Mouse (Mus musculus): ENCODE measurements at regions not wholly inside any gene's neighbourhood (a gene's known extent, or its start where the extent isn't known, plus 50 kb on each side); places are given as distances from the start of the nearest gene placed in this dataset.

DNA sequence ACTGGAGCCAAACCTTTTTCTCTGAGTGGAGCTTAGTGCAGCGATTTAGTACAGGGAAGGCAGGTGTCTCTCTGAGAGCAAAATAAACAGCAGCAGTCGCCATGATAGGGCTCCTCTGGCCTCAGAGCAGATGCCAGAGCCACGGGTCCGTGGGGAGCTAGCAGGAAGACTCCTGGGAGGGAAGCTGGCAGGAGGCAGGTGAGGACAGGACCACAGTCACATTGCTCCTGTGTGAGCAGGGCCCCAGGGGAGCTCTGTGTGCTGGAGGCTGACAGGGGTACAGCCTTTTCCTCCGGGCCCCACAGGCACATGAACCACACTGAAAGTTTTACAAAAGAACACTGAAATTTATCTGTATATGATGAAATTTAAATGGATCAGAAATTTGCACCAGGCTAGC, 159.3 kb downstream of the Zfp706 start:
- H3K27ac ChIP-seq (replicated peaks): no peak overlapping the region
- H3K27me3 ChIP-seq (ENCODE audit: control insufficient read depth, insufficient read depth, low read length): no peaks in the 10 kb centered on the region
- ATAC-seq (ENCODE audit: low FRiP score, low TSS enrichment) (no peak), DNase-seq (ENCODE audit: low spot score) (no peak)
- H3K4me2 ChIP-seq (replicated peaks; ENCODE audit: low read depth): no peak overlapping the region
- no peak overlapping the region for H3K9ac ChIP-seq (ENCODE audit: low read length)
- whole genome bisulfite sequencing: 36% methylated on average over 5 of the region's 5 CpGs
- 0 out of 2 replicates have a peak, but pooled peaks cover 2% of the 10 kb centered on the region for H3K4me1 ChIP-seq (replicated peaks; ENCODE audit: control insufficient read depth, insufficient read depth)
- TF ChIP-seq CTCF (IDR thresholded peaks at IDR 0.05; ENCODE audit: low read depth) (no peak), EP300 (optimal IDR thresholded peaks at IDR 0.05) (no peak)
- no peaks in the 10 kb centered on the region for H3K9me3 ChIP-seq (ENCODE audit: control insufficient read depth, low read length)
- H3K36me3 ChIP-seq (ENCODE audit: control insufficient read depth, insufficient read depth, low read length): no peaks in the 10 kb centered on the region
- no peak overlapping the region for H3K4me3 ChIP-seq (ENCODE audit: low read depth, low read length)

DNA sequence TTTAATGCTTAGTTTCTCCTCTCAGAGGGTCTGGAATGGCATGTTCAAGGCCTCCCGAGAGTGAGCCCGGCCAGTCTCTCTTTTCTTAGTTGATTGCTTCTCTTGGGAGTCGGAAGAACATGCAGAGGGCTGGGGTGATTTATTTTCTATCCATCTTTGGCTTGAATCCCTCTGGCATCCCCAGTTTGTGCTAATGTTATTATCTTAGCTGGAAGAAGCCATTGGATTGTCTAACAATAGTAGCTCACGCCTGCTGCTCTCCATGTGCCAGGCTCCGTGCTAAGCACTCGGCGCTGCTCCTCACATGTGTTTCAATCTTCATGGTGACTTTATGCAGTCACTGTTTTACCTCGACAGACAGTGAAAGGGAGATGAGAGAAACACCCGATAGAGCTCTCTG, 160.8 kb downstream of the Zfp706 start:
- H3K36me3 ChIP-seq (ENCODE audit: control insufficient read depth, insufficient read depth, low read length): no peaks in the 10 kb centered on the region
- H3K9me3 ChIP-seq (ENCODE audit: control insufficient read depth, low read length): no peaks in the 10 kb centered on the region
- H3K27me3 ChIP-seq (ENCODE audit: control insufficient read depth, insufficient read depth, low read length): no peaks in the 10 kb centered on the region
- no peak overlapping the region for H3K9ac ChIP-seq (ENCODE audit: low read length)
- H3K4me2 ChIP-seq (replicated peaks; ENCODE audit: low read depth): no peak overlapping the region
- peaks cover 10% of the 10 kb centered on the region; the same call in 1 of the 2 replicates for H3K4me1 ChIP-seq (replicated peaks; ENCODE audit: control insufficient read depth, insufficient read depth)
- no peak for TF ChIP-seq EP300 (optimal IDR thresholded peaks at IDR 0.05)
- TF ChIP-seq CTCF (IDR thresholded peaks at IDR 0.05; ENCODE audit: low read depth): no peak
- H3K27ac ChIP-seq (replicated peaks): no peak overlapping the region
- WGBS: 59% methylated on average over 9 of the region's 9 CpGs
- ATAC-seq (ENCODE audit: low FRiP score, low TSS enrichment) (no peak), DNase-seq (ENCODE audit: low spot score) (no peak)
- H3K4me3 ChIP-seq (ENCODE audit: low read depth, low read length): no peak overlapping the region

All from stomach, postnatal 0 days (tissue).